Mouse (Mus musculus) stomach, embryonic 14.5 days (tissue): ENCODE results near the gene Agrp. TPM values are rescaled to one million over a fixed set of nuclear protein-coding genes. Genes with fewer than 3 reads are reported as not detected.
A peak's percentile ranks its signal among the peaks of the same experiment; 100 is the strongest.

Experiments used
- ATAC-seq: fragments of 200-750 bp; cut with Nextera tagmentation; 2 replicates; pipeline ENCODE4 v1.8.0; 2017; ENCODE audit warnings: low read depth, moderate TSS enrichment; ENCODE audit not compliant: insufficient number of reproducible peaks, insufficient read depth, low FRiP score
- H3K27ac ChIP-seq: fragments of 300-500 bp; sonication (generic); 2 replicates; pipeline ENCODE4 v1.5.1; 2014; ENCODE audit warnings: mild to moderate bottlenecking, low read length, moderate library complexity, mixed read lengths
- H3K27me3 ChIP-seq: fragments of 300-500 bp; sonication (generic); 2 replicates; pipeline ENCODE4 v1.6.1; 2014; ENCODE audit warnings: low read length, control low read depth, mixed read lengths; ENCODE audit not compliant: control insufficient read depth, insufficient read depth
- H3K36me3 ChIP-seq: fragments of 300-500 bp; sonication (generic); 2 replicates; pipeline ENCODE4 v1.6.1; 2014; ENCODE audit warnings: mild to moderate bottlenecking, control low read depth, low read length, moderate library complexity, mixed read lengths; ENCODE audit not compliant: control insufficient read depth, insufficient read depth
- H3K4me1 ChIP-seq: fragments of 300-500 bp; sonication (generic); 2 replicates; pipeline ENCODE4 v1.6.1; 2014; ENCODE audit warnings: low read length, control low read depth, mixed read lengths; ENCODE audit not compliant: control insufficient read depth, insufficient read depth
- H3K4me2 ChIP-seq: fragments of 300-500 bp; sonication (generic); replicated peaks from 2 replicates; pipeline ENCODE4 v1.6.1; 2014; ENCODE audit warnings: low read depth, low read length, control low read depth
- H3K4me3 ChIP-seq: fragments of 300-500 bp; sonication (generic); 2 replicates; pipeline ENCODE4 v1.5.1; 2014; ENCODE audit warnings: low read depth, low read length, control low read depth
- H3K9ac ChIP-seq: fragments of 300-500 bp; sonication (generic); replicated peaks from 2 replicates; pipeline ENCODE4 v1.6.1; 2014; ENCODE audit warnings: low read depth, mild to moderate bottlenecking, control low read depth, low read length, moderate library complexity, mixed read lengths
- H3K9me3 ChIP-seq: fragments of 300-500 bp; sonication (generic); 2 replicates; pipeline ENCODE4 v1.6.1; 2016; ENCODE audit warnings: low read depth, low read length, control low read depth; ENCODE audit not compliant: control insufficient read depth
- WGBS: fragments of 180-500 bp; shearing (Covaris S2); extraction: QIAGEN DNeasy Blood & Tissue Kit; methylation state at CpG from one replicate; pipeline ENCODE4 v1.1.7; 2014; 5-methylcytosine and 5-hydroxymethylcytosine counted together
- polyA plus RNA-seq: library from polyadenylated mRNA; unstranded; fragments of >200 nt; fragmentation: Nextera tagmentation; extraction: Ambion mirVana; gene quantifications from 2 replicates; pipeline ENCODE4 v1.2.1, GENCODE M21; 2014

Agrp gene
- polyA plus RNA-seq = 0.95 and 1.5 TPM in 2 replicates

DNA sequence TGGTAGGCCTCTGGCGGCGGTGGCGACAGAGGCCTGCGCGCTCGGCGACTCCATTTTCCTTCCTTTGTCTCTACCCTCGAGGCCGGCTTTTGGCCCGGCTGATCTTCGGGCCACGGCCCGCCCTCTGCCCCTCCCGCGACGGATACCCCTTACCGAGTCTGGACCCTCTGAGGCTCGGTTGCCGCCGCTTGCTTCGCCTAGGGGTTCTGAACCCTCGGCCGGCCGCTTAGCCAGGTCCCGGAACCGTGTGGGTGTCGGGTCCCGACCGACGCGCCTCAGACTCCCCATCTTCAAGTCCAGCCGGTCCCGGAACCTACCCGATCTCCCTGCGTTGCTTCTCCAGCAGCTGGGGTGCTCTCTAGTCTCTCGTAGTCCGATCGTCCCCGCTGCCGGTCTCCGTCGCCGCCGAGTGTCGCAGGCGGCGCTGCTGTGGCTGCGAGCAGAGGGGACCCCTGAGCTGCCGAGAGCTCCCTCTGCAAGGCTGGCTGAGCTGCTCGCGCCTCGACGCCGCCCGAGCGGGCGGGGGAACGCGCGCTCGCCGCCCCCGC lies at the start of gene Agrp:
Gene Agrp (minus strand): TSS at position 431 of the 548 bp plus-strand sequence.
- ATAC-seq = peak; percentile 34; the same call in 1 of the 2 replicates
- Histone ChIP-seq H3K36me3 (peaks cover 4% of the 10 kb centered on the region; the same call in 1 of the 2 replicates), H3K4me3 (peak within 1 kb of the TSS; percentile 95), H3K27ac (peak within 1 kb of the TSS; percentile 100), H3K9me3 (no peaks in the 10 kb centered on the region), H3K27me3 (no peaks in the 10 kb centered on the region), H3K9ac (peak within 1 kb of the TSS; percentile 100), H3K4me1 (peaks cover 15% of the 10 kb centered on the region), H3K4me2 (peak within 1 kb of the TSS; percentile 77)
- WGBS = under 1% methylated on average over 63 of the region's 63 CpGs

DNA sequence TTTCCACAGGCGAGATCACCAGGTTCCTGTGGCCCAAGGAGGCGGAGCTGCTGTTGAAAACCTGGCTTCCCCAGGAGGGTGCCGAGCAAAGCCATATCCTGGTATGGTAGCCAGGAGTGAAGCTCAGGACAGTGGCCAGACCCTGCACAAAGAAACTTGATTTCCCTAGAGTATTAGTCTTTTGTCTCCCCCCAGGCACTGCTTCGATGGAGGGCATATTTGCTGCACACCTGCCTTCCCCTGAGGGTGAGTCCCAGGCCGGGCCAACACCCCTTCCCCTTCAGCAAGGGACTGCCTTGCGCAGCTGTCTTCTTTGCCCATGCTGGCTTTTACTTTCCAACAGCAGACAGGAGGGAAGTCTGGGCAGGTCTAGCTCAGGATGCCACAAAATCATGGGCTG lies 49.4 kb upstream of the Agrp start:
- Histone ChIP-seq H3K4me2 (no peak overlapping the region), H3K9me3 (no peaks in the 10 kb centered on the region), H3K27ac (no peak overlapping the region), H3K9ac (no peak overlapping the region), H3K36me3 (peaks cover 27% of the 10 kb centered on the region), H3K4me3 (no peak overlapping the region), H3K4me1 (no peaks in the 10 kb centered on the region; the same call in 1 of the 2 replicates), H3K27me3 (no peaks in the 10 kb centered on the region)
- 69% methylated on average over 6 of the region's 6 CpGs for WGBS
- no peak for ATAC-seq

- Histone ChIP-seq H3K27ac (no peak within 1 kb of the TSS), H3K4me2 (peak within 1 kb of the TSS; percentile 38), H3K4me3 (0 out of 2 replicates have a peak within 1 kb of the TSS, but pooled peaks have one; percentile 10), H3K36me3 (peaks cover 34% of the 10 kb centered on the region), H3K9ac (no peak within 1 kb of the TSS; the same call in 1 of the 2 replicates), H3K4me1 (no peaks in the 10 kb centered on the region; the same call in 1 of the 2 replicates), H3K27me3 (no peaks in the 10 kb centered on the region), H3K9me3 (no peaks in the 10 kb centered on the region)
- no peak for ATAC-seq
- WGBS = 8% methylated on average over 26 of the region's 26 CpGs
Measured at GRCm38 (mm10) chr8:105685796-105686308, 48.7 kb upstream of the Agrp start, which contains the start of gene Carmil2. Gene Carmil2, plus strand, starts transcription at chr8:105686274.

DNA sequence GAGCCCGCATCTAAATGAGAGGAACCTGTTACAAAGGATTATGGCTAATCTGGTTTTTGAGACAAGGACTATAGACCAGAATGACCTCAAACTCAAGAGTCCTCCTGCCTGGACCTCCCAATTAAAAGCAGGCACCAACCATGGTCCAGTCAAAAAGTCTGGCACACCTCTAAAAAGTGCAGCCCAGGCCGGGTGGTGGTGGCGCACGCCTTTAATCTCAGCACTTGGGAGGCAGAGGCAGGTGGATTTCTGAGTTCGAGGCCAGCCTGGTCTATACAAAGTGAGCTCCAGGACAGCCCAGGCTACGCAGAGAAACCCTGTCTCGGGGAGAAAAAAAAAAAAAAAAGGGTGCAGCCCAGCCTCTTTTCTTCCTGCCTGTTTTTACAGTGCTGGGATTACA lies 48.1 kb upstream of the Agrp start:
- Histone ChIP-seq H3K27me3 (no peaks in the 10 kb centered on the region), H3K9ac (no peak overlapping the region), H3K4me2 (no peak overlapping the region), H3K4me1 (no peaks in the 10 kb centered on the region; the same call in 1 of the 2 replicates), H3K4me3 (no peak overlapping the region), H3K36me3 (peaks cover 38% of the 10 kb centered on the region), H3K9me3 (no peaks in the 10 kb centered on the region), H3K27ac (no peak overlapping the region)
- WGBS = 72% methylated on average over 7 of the region's 7 CpGs
- ATAC-seq = no peak

DNA sequence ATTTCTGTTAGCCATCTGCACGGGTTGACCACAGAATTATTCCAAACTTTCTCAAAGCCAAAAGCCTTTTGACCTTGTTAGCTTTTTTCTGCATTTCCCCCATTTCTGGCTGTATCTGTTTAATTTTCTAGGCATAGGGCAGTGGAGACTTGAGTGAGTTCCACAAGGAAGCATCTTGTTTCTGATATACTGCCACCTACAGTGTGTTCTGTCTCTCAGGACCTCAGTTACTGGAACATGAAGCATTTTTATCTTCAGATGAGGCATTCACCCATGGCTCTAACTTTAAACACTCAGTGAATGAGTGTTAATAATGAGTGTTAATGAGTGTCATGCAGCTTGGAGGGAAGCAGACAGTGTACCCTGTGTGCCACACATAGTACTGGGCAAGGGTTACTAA lies 40.7 kb upstream of the Agrp start:
- Histone ChIP-seq H3K27ac (no peak overlapping the region), H3K9ac (no peak overlapping the region), H3K27me3 (no peaks in the 10 kb centered on the region), H3K9me3 (no peaks in the 10 kb centered on the region), H3K36me3 (peaks cover 79% of the 10 kb centered on the region), H3K4me1 (no peaks in the 10 kb centered on the region), H3K4me3 (no peak overlapping the region), H3K4me2 (no peak overlapping the region)
- 74% methylated on average over 1 of the region's 1 CpGs for WGBS
- ATAC-seq = no peak

DNA sequence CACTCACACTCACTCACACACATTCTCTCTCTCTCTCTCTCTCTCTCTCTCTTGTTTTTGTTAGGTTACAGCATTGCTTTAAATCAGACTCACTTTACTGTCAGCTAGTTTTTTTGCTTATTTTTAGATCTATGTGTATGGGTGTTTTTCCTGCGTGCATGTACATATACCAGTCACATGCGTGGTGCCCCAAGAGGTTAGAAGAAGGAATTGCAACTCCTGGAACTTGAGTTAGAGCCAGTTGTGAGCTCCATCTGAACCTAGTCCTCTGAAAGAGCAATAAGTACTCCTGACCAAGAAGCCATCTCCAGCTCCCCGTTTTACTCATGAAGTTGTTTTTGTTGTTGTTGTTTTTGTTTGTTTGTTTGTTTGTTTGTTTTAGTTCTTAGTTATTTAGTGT lies 24.0 kb upstream of the Agrp start:
- peaks cover 25% of the 10 kb centered on the region for H3K36me3 ChIP-seq
- whole genome bisulfite sequencing = 77% methylated on average over 3 of the region's 3 CpGs
- H3K9ac ChIP-seq = no peak overlapping the region
- no peaks in the 10 kb centered on the region for H3K27me3 ChIP-seq
- no peaks in the 10 kb centered on the region for H3K9me3 ChIP-seq
- ATAC-seq = no peak
- no peak overlapping the region for H3K4me3 ChIP-seq
- no peak overlapping the region for H3K27ac ChIP-seq
- no peak overlapping the region for H3K4me2 ChIP-seq
- H3K4me1 ChIP-seq = no peaks in the 10 kb centered on the region

DNA sequence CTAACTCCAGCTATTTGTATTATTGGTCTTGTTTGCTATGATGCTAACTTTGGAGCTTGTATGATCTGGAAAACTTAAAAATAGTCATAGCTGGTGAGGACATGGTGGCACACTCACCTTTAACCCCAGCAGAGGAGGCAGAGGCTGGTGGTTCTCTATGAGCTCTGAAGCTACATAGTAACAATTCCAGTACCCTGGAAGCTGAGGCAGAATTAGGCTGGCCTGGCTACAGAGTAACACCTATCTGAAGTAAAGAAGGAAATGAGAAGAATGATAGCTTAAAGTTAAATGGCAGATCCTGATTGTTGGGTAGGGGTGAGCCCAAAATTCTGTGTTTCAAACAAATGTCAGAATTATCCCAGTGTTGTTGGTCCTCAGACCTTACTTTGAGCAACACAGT lies 20.4 kb upstream of the Agrp start:
- H3K9ac ChIP-seq = no peak overlapping the region

GRCm38 (mm10) chr8:105648929-105649328 lies 11.7 kb upstream of the Agrp start:
- no peak overlapping the region for H3K9ac ChIP-seq
- H3K27ac ChIP-seq = no peak overlapping the region
- no peaks in the 10 kb centered on the region for H3K4me1 ChIP-seq
- H3K4me2 ChIP-seq = no peak overlapping the region
- H3K36me3 ChIP-seq = peaks cover 21% of the 10 kb centered on the region
- no peak for ATAC-seq
- no peak overlapping the region for H3K4me3 ChIP-seq
- H3K9me3 ChIP-seq = no peaks in the 10 kb centered on the region
- WGBS = 96% methylated on average over 1 of the region's 1 CpGs
- H3K27me3 ChIP-seq = no peaks in the 10 kb centered on the region

More for the DNA sequence above, 20.4 kb upstream of the Agrp start:
- Histone ChIP-seq H3K4me1 (no peaks in the 10 kb centered on the region), H3K27me3 (no peaks in the 10 kb centered on the region), H3K27ac (no peak overlapping the region), H3K4me2 (no peak overlapping the region), H3K9me3 (no peaks in the 10 kb centered on the region), H3K4me3 (no peak overlapping the region), H3K36me3 (peaks cover 16% of the 10 kb centered on the region)
- ATAC-seq = no peak

DNA sequence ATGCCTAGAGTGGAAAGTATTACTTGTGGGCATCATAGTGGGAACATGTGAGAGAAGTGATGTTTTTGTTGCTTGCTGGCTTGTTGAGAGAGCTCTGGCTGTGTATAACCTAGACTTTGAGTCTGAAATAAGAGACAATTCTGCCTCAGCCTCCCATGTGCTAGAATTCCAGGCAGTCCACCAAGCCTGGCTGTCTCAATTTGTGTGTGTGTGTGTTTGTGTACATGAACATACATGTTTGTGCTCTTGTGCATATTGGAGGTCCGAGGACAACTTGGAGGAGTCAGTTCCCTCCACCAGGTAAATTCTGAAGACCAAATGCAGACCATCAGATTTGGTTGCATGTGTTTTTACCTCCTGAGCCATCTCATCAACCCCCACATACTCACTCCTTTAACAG lies 8.0 kb upstream of the Agrp start:
- Histone ChIP-seq H3K4me3 (no peak overlapping the region), H3K27ac (no peak overlapping the region), H3K4me2 (no peak overlapping the region), H3K36me3 (peaks cover 14% of the 10 kb centered on the region), H3K9ac (no peak overlapping the region), H3K27me3 (no peaks in the 10 kb centered on the region), H3K4me1 (no peaks in the 10 kb centered on the region), H3K9me3 (no peaks in the 10 kb centered on the region)
- WGBS = 100% methylated on average over 1 of the region's 1 CpGs
- no peak for ATAC-seq
